Mouse (Mus musculus) megakaryocyte, embryonic 14.5 days (primary cell): ENCODE measurements at regions not wholly inside any gene's neighbourhood (a gene's known extent, or its start where the extent isn't known, plus 50 kb on each side); places are given as distances from the start of the nearest gene placed in this dataset.

Experiments used
- H3K27me3 ChIP-seq: replicated peaks from 2 replicates; pipeline ENCODE3; 2012; ENCODE audit warnings: inconsistent platforms
- H3K36me3 ChIP-seq: replicated peaks from 2 replicates; pipeline ENCODE3; 2012; ENCODE audit warnings: low read length, inconsistent platforms, mixed read lengths
- H3K4me1 ChIP-seq: 2 replicates; pipeline ENCODE4 v1.6.1; 2012; ENCODE audit warnings: inconsistent platforms
- H3K4me3 ChIP-seq: replicated peaks from 2 replicates; pipeline ENCODE3; 2012; ENCODE audit warnings: moderate library complexity, mild to moderate bottlenecking, inconsistent platforms
- H3K9me3 ChIP-seq: 2 replicates; pipeline ENCODE4 v1.6.1; 2012; ENCODE audit warnings: inconsistent platforms
- FLI1 ChIP-seq: IDR thresholded peaks from 2 replicates; pipeline ENCODE4 v1.6.1; 2012; ENCODE audit warnings: low read length, inconsistent platforms, mixed read lengths
- GATA1 ChIP-seq: IDR thresholded peaks from 3 replicates; pipeline ENCODE4 v1.6.1; 2012; ENCODE audit warnings: mixed read lengths, low read length, inconsistent platforms, borderline replicate concordance

DNA sequence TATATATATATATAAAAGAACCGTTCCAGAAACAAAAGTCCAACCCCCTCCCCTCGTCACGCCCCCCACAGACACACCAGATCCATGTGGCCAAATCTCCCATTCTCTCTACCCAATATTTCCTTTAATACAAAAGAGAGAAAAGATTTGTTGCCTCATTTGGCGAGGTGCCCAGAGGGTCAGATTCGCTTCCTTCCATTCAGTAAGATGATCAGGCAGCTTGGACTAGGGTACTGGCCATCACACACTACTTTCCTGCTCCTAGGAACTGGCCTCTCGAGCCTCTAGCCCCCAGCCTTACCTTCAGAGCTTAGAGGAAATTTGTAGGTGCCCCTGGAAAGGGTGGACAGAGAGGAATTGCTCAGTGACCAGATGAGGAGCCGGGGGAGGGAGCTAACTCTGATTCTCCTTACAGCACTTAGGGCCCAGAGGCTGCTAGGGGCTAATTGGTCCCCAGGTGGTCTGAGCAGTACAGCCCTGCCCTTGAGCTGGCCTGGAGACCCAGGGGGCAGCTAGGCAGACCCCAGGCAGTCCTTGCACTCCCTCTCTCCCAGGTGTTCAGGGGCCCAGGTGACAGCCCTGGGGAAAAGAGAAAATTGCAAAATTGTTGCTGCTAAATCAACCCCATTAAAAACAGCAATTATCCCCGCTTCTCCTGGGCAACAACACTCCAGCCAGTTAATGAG, 470.4 kb upstream of the Mgmt start:
- TF ChIP-seq GATA1 (no peak), FLI1 (no peak)
- no peak overlapping the region for H3K4me3 ChIP-seq
- H3K4me1 ChIP-seq, result no peaks in the 10 kb centered on the region
- H3K27me3 ChIP-seq, result no peaks in the 10 kb centered on the region
- H3K9me3 ChIP-seq, result peaks cover 13% of the 10 kb centered on the region
- no peaks in the 10 kb centered on the region for H3K36me3 ChIP-seq

DNA sequence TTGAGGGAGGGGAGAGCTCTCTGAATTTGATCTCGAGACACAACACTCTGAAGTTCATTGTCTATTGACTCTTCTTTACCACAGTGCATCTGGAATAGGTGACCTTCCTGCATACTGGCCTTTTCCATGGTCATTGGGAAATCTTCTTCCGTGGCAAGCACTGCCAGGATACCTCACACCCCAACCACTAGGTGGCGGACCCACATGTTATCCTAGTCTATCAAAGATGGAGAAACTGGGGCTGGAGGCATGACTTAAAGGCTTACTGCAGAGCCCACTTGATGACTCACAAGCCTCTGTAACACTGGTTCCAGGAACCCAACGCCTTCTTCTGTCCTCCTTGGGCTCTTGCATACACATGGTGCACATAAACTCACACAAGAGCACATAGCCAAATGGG, 467.2 kb upstream of the Mgmt start:
- Histone ChIP-seq H3K4me3 (no peak overlapping the region), H3K4me1 (no peaks in the 10 kb centered on the region), H3K36me3 (no peaks in the 10 kb centered on the region), H3K9me3 (0 out of 2 replicates have a peak, but pooled peaks cover 3% of the 10 kb centered on the region), H3K27me3 (no peaks in the 10 kb centered on the region)
- TF ChIP-seq FLI1 (no peak), GATA1 (no peak)

DNA sequence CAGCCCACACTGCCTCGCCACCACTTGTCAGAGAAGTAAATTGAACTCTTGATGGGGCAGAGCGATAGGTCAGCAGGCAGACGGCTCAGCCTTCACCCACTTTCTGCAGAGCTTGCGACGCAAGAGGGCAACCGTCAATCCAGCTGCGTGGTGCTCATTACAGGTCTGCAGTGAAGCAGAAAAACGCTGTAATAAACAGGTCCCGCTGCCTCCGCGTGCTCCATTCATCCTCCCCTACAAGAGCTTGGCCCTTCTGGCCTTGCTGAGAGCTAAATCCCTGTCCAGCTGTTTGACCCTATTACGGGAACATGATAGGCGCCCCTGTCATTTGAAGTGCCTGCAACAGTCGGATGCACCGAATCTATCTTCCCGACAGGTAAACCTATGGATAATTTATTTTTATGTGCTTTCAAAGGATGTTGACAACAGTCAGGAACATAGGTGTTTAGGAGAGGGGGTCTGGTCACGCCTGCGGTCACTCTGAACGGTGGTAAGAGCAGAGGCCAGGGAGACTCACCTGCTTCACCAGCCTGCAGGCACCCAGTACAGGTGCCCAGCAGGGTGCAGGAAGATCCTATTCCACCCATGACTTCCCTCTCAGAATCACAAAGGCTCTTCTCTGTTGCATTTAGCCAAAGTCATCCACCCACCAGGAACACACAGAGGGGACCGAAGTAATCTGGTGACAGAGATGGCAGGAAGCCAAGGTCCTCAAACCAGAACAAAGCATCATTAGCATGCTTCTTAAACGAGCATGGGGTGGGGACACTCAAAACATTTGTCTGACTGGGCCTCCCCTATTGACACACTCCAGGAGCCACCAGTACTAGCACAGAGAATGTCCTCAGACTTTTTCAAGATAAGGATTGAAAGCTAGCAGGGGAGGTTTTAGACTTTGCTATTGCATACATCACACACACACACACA, 464.1 kb upstream of the Mgmt start:
- no peaks in the 10 kb centered on the region for H3K27me3 ChIP-seq
- no peaks in the 10 kb centered on the region for H3K4me1 ChIP-seq
- no peaks in the 10 kb centered on the region for H3K36me3 ChIP-seq
- 0 out of 2 replicates have a peak, but pooled peaks cover 6% of the 10 kb centered on the region for H3K9me3 ChIP-seq
- H3K4me3 ChIP-seq, result no peak overlapping the region
- TF ChIP-seq FLI1 (no peak), GATA1 (no peak)

DNA sequence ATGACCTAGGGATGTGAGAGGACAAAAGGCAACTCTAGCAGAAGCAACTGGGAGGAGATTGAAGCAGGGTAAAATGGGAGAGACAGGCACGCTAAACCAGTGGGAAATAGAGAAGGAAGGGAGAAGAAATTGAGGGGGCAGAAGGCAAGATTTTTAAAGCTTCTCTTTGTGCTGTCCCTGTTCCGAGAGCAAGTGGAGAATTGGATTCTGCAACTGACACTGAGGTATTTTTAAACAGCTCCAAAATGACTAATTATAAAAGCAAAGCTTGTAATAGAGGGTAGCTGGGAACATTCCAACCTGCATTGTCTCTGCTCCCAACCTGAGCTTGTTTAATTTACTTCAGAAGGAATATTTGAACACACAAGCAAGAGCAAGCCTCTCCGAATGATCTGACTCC, 460.7 kb upstream of the Mgmt start:
- TF ChIP-seq FLI1 (no peak), GATA1 (no peak)
- peaks cover 10% of the 10 kb centered on the region; the same call in 1 of the 2 replicates for H3K9me3 ChIP-seq
- H3K27me3 ChIP-seq, result no peaks in the 10 kb centered on the region
- H3K4me1 ChIP-seq, result no peaks in the 10 kb centered on the region
- no peak overlapping the region for H3K4me3 ChIP-seq
- no peaks in the 10 kb centered on the region for H3K36me3 ChIP-seq

- TF ChIP-seq GATA1 (no peak), FLI1 (no peak)
- Histone ChIP-seq H3K4me1 (no peaks in the 10 kb centered on the region), H3K9me3 (peaks cover 10% of the 10 kb centered on the region; the same call in 1 of the 2 replicates), H3K4me3 (no peak overlapping the region), H3K27me3 (no peaks in the 10 kb centered on the region), H3K36me3 (no peaks in the 10 kb centered on the region)
These were observed 459.9 kb upstream of the Mgmt start for GRCm38 (mm10) chr7:136434510-136434909.

DNA sequence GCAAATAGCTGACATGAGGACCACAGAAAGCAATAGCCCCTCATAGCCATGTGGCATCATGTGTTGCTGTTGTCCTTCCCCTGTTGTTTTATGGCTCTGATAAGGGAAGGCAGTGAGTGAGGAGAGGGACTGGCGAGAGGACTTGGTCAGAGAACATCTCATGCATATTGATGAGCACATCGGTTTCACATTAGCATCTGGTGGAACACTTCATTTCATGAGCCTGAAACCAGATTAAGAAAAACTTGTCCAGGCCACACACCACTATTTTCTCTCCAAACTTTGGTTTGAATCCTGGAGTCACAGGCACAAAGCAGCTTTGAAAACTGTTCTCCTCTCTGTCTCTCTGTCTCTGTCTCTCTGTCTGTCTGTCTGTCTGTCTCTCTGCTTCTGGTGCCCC, 451.0 kb upstream of the Mgmt start:
- H3K27me3 ChIP-seq, result no peaks in the 10 kb centered on the region
- H3K36me3 ChIP-seq, result no peaks in the 10 kb centered on the region
- TF ChIP-seq FLI1 (no peak), GATA1 (no peak)
- H3K4me1 ChIP-seq, result no peaks in the 10 kb centered on the region
- peak overlapping the region; percentile 15 for H3K4me3 ChIP-seq
- no peaks in the 10 kb centered on the region for H3K9me3 ChIP-seq

- Histone ChIP-seq H3K4me3 (no peak overlapping the region), H3K4me1 (no peaks in the 10 kb centered on the region), H3K36me3 (no peaks in the 10 kb centered on the region), H3K27me3 (no peaks in the 10 kb centered on the region), H3K9me3 (no peaks in the 10 kb centered on the region)
- TF ChIP-seq FLI1 (no peak), GATA1 (no peak)
These were observed 449.3 kb upstream of the Mgmt start for GRCm38 (mm10) chr7:136445091-136445490.

GRCm38 (mm10) chr7:136449286-136449685, 445.1 kb upstream of the Mgmt start:
- Histone ChIP-seq H3K4me3 (no peak overlapping the region), H3K4me1 (no peaks in the 10 kb centered on the region), H3K36me3 (no peaks in the 10 kb centered on the region), H3K27me3 (no peaks in the 10 kb centered on the region), H3K9me3 (no peaks in the 10 kb centered on the region; the same call in 1 of the 2 replicates)
- no peak for TF ChIP-seq GATA1
- TF ChIP-seq FLI1, result no peak

DNA sequence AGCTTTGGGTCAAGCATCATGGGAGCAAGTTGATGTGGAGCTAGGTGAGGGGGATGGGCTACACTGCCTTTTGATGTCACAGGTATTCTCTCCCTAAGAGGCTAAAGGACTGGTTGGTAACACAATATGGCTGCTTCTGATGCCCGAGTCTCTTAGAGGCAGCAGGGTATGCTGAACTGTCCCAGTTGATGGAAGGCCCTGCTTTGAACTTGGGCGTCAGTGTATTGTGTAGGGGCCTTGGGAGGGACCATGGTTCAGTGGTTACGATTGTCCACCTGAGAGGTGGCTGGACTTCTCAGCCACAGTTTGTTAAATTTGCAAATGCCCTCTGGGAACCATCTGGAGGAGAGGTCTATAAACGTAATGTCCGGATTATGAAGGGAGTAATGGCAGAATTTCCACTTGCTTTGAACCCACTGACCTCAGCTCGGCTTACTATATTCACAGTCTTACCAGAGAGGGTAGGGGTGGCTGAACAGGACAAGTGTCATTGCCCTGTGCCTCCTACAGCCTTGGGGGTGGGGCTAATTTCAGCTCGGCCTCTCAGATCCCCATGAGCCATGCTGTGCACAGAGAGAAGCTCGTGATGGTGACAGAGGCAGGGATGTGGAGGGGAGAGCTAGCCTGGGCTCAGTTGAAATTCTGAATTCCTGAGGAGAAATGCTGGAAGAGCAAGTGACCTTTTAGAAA, 442.6 kb upstream of the Mgmt start:
- TF ChIP-seq GATA1, result no peak
- TF ChIP-seq FLI1, result no peak
- H3K4me3 ChIP-seq, result peak overlapping the region; percentile 33
- no peaks in the 10 kb centered on the region; the same call in 1 of the 2 replicates for H3K9me3 ChIP-seq
- H3K4me1 ChIP-seq, result no peaks in the 10 kb centered on the region
- H3K27me3 ChIP-seq, result no peaks in the 10 kb centered on the region
- H3K36me3 ChIP-seq, result no peaks in the 10 kb centered on the region

- TF ChIP-seq FLI1 (no peak), GATA1 (no peak)
- Histone ChIP-seq H3K27me3 (no peaks in the 10 kb centered on the region), H3K4me1 (no peaks in the 10 kb centered on the region), H3K36me3 (no peaks in the 10 kb centered on the region), H3K9me3 (no peaks in the 10 kb centered on the region; the same call in 1 of the 2 replicates), H3K4me3 (no peak overlapping the region)
These were observed 441.9 kb upstream of the Mgmt start for GRCm38 (mm10) chr7:136452561-136452960.
